Mouse (Mus musculus): ENCODE measurements around the gene Sbk3.

Gene Sbk3

GRCm38 (mm10) chr7:4933103-4933502 is 37.9 kb downstream of the Sbk3 start:
- no peak for DNase-seq (ENCODE audit: low spot score)

GRCm38 (mm10) chr7:4928323-4928722 is 42.6 kb downstream of the Sbk3 start:
- no peak for DNase-seq (ENCODE audit: low spot score)

GRCm38 (mm10) chr7:4927711-4928110 is 43.3 kb downstream of the Sbk3 start:
- DNase-seq (ENCODE audit: low spot score) = no peak

- DNase-seq (ENCODE audit: low spot score) = no peak
Measured at GRCm38 (mm10) chr7:4926849-4927248, 44.1 kb downstream of the Sbk3 start.

GRCm38 (mm10) chr7:4925441-4926381 is 45.3 kb downstream of the Sbk3 start, which contains the start of gene Ssc5d:
Gene Ssc5d, plus strand, starts transcription at chr7:4925785.
- no peak for DNase-seq (ENCODE audit: low spot score)

GRCm38 (mm10) chr7:4924891-4925301 is 46.1 kb downstream of the Sbk3 start:
- DNase-seq (ENCODE audit: low spot score) = no peak

- DNase-seq (ENCODE audit: low spot score) = no peak
Measured at GRCm38 (mm10) chr7:4924483-4924882, 46.5 kb downstream of the Sbk3 start.

GRCm38 (mm10) chr7:4923586-4924364 is 47.2 kb downstream of the Sbk3 start:
- DNase-seq (ENCODE audit: low spot score) = no peak

- no peak for DNase-seq (ENCODE audit: low spot score)
Measured at GRCm38 (mm10) chr7:4922931-4923565, 47.9 kb downstream of the Sbk3 start.

- DNase-seq (ENCODE audit: low spot score) = no peak
Measured at GRCm38 (mm10) chr7:4922508-4922907, 48.5 kb downstream of the Sbk3 start.

- no peak for DNase-seq (ENCODE audit: low spot score)
Measured at GRCm38 (mm10) chr7:4921824-4922482, 49.0 kb downstream of the Sbk3 start, which contains the start of gene Nat14. Gene Nat14, plus strand, starts transcription at chr7:4922028.

GRCm38 (mm10) chr7:4920976-4921823 is 49.8 kb downstream of the Sbk3 start:
- no peak for DNase-seq (ENCODE audit: low spot score)

- DNase-seq (ENCODE audit: low spot score) = no peak
Measured at GRCm38 (mm10) chr7:4920496-4920895, 50.5 kb downstream of the Sbk3 start.

GRCm38 (mm10) chr7:4919971-4920370 is 51.0 kb downstream of the Sbk3 start:
- DNase-seq (ENCODE audit: low spot score) = no peak

- DNase-seq (ENCODE audit: low spot score) = no peak
Measured at GRCm38 (mm10) chr7:4919096-4919495, 51.9 kb downstream of the Sbk3 start.

GRCm38 (mm10) chr7:4918681-4919080 is 52.3 kb downstream of the Sbk3 start:
- no peak for DNase-seq (ENCODE audit: low spot score)

- no peak for DNase-seq (ENCODE audit: low spot score)
Measured at GRCm38 (mm10) chr7:4917494-4917893, 53.5 kb downstream of the Sbk3 start.

GRCm38 (mm10) chr7:4915669-4916416 is 55.1 kb downstream of the Sbk3 start:
- no peak for DNase-seq (ENCODE audit: low spot score)

Measured in urinary bladder, postnatal 10 days (tissue).